Mouse (Mus musculus): ENCODE data around the gene Ngf. TPM values are rescaled to one million over a fixed set of nuclear protein-coding genes. Genes with fewer than 3 reads are reported as not detected.

The Ngf gene
- total and polyA plus RNA-seq, 3 experiments = not detected

DNA sequence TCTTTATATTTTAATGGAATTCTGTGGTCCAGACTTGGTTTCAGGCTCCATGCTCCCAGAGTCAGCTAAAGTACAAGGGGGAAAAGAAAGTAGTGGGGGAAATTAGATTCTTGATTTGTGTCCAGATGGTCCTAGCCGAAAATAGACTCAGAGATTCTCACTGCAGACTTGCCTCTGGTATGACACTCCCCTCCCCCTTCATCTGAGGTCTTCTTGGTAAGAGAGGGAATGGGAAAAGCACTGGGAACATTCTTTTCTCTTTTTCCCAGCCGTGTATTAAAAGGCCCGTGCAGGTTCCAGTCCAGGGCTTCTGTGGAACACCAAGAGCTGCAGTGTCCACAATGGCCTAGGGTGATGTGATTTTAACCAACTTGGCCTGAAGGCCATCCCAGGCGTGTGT, 23.0 kb upstream of the Ngf start:
- Histone ChIP-seq H3K79me2 (ENCODE audit: control insufficient read depth, insufficient read depth, low read length, poor library complexity) (no peaks in the 10 kb centered on the region), H3K27me3 (ENCODE audit: control insufficient read depth in 1 of 2, insufficient read depth in 2 of 2, low read length in 2 of 2) (no peaks in the 10 kb centered on the region), H3K36me3 (ENCODE audit: control insufficient read depth in 1 of 2, insufficient read depth in 2 of 2, low read length in 2 of 2) (no peaks in the 10 kb centered on the region), H3K27ac (ENCODE audit: control insufficient read depth, low read depth, low read length) (no peak overlapping the region), H3K9ac (ENCODE audit: control insufficient read depth, low read depth, low read length, poor library complexity, severe bottlenecking) (no peak overlapping the region), H3K9me3 (replicated peaks; ENCODE audit: insufficient read depth, low read length) (no peaks in the 10 kb centered on the region), H3K4me3 (ENCODE audit: control insufficient read depth in 1 of 2, insufficient read depth in 1 of 2, low read depth in 2 of 2, low read length in 2 of 2) (no peak overlapping the region), H3K4me1 (ENCODE audit: control insufficient read depth in 1 of 2, insufficient read depth in 2 of 2, low read length in 2 of 2) (no peaks in the 10 kb centered on the region)
- TF ChIP-seq ZNF384 (IDR thresholded peaks at IDR 0.05; ENCODE audit: low read depth, low read length) (no peak), ETS1 (IDR thresholded peaks at IDR 0.05; ENCODE audit: low read depth, low read length) (no peak), ZC3H11A (IDR thresholded peaks at IDR 0.05; ENCODE audit: low read depth, low read length) (no peak), NELFE (IDR thresholded peaks at IDR 0.05; ENCODE audit: low read depth, low read length) (no peak), MYC (IDR thresholded peaks at IDR 0.05; ENCODE audit: low read depth, low read length) (no peak), MAFK (IDR thresholded peaks at IDR 0.05; ENCODE audit: borderline replicate concordance, low read depth, low read length) (no peak), RCOR1 (IDR thresholded peaks at IDR 0.05; ENCODE audit: low read depth, low read length) (no peak), CHD2 (IDR thresholded peaks at IDR 0.05; ENCODE audit: low read length) (no peak), MAZ (IDR thresholded peaks at IDR 0.05; ENCODE audit: low read depth, low read length) (no peak), GABPA (IDR thresholded peaks at IDR 0.05; ENCODE audit: low read depth, low read length) (no peak)
- DNase-seq (ENCODE audit: low read depth, low spot score) = no peak

DNA sequence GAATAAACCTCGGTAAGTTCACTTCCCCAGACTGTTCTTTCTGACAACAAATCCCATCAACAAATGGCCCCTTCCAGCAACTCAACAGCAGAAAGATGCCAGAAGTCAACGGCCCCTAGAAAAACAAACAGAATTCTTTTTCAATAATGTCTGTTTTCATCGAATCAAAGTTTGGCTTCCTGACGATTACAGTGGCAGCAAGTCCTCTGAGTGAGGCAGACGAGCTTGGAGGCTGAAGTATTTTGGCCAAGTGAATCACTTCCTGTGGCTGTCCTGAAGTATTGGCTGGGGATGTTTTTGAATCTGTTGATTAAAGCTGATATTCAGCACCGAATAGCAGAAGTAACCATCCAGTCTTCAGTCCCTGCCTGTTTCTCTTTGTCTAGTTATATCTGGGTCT, 15.2 kb upstream of the Ngf start:
- TF ChIP-seq MAFK (IDR thresholded peaks at IDR 0.05; ENCODE audit: borderline replicate concordance, low read depth, low read length) (no peak), CHD2 (IDR thresholded peaks at IDR 0.05; ENCODE audit: low read length) (no peak), MYC (IDR thresholded peaks at IDR 0.05; ENCODE audit: low read depth, low read length) (no peak), E2F4 (IDR thresholded peaks at IDR 0.05; ENCODE audit: borderline replicate concordance, low read depth, low read length) (no peak), MYB (IDR thresholded peaks at IDR 0.05; ENCODE audit: low read depth, low read length) (no peak), ZNF384 (IDR thresholded peaks at IDR 0.05; ENCODE audit: low read depth, low read length) (no peak), BHLHE40 (IDR thresholded peaks at IDR 0.05; ENCODE audit: borderline replicate concordance, low read depth, low read length) (no peak), ELF1 (IDR thresholded peaks at IDR 0.05; ENCODE audit: low read depth, low read length) (no peak), RAD21 (IDR thresholded peaks at IDR 0.05; ENCODE audit: low read depth, low read length) (no peak), HCFC1 (IDR thresholded peaks at IDR 0.05; ENCODE audit: low read depth, low read length) (no peak), USF1 (IDR thresholded peaks at IDR 0.05; ENCODE audit: low read depth, low read length) (no peak), UBTF (IDR thresholded peaks at IDR 0.05; ENCODE audit: borderline replicate concordance, insufficient read depth, low read depth, low read length) (no peak)
- no peaks in the 10 kb centered on the region for H3K9me3 ChIP-seq (replicated peaks; ENCODE audit: insufficient read depth, low read length)
- H3K27ac ChIP-seq (ENCODE audit: control insufficient read depth, low read depth, low read length) = no peak overlapping the region

More for the DNA sequence above, 15.2 kb upstream of the Ngf start:
- Histone ChIP-seq H3K79me2 (ENCODE audit: control insufficient read depth, insufficient read depth, low read length, poor library complexity) (no peaks in the 10 kb centered on the region), H3K27me3 (ENCODE audit: control insufficient read depth in 1 of 2, insufficient read depth in 2 of 2, low read length in 2 of 2) (no peaks in the 10 kb centered on the region), H3K4me1 (ENCODE audit: control insufficient read depth in 1 of 2, insufficient read depth in 2 of 2, low read length in 2 of 2) (no peaks in the 10 kb centered on the region), H3K4me3 (ENCODE audit: control insufficient read depth in 1 of 2, insufficient read depth in 1 of 2, low read depth in 2 of 2, low read length in 2 of 2) (no peak overlapping the region), H3K36me3 (ENCODE audit: control insufficient read depth in 1 of 2, insufficient read depth in 2 of 2, low read length in 2 of 2) (no peaks in the 10 kb centered on the region), H3K9ac (ENCODE audit: control insufficient read depth, low read depth, low read length, poor library complexity, severe bottlenecking) (no peak overlapping the region)
- no peak for DNase-seq (ENCODE audit: low read depth, low spot score)
